Mouse (Mus musculus) ES-Bruce4 (cell line): ENCODE data around the gene Nr2e3.

ENCODE experiments used
- CTCF ChIP-seq: IDR thresholded peaks from one replicate; pipeline ENCODE4 v1.8.1; 2011; ENCODE audit warnings: low read depth, low read length
- POLR2A ChIP-seq: IDR thresholded peaks from one replicate; pipeline ENCODE4 v1.8.1; 2011; ENCODE audit warnings: low read length; ENCODE audit not compliant: insufficient read depth

- TF ChIP-seq POLR2A = no peak
- TF ChIP-seq CTCF = no peak
These were observed 4.0 kb downstream of the Nr2e3 start for GRCm38 (mm10) chr9:59956496-59956895.
